Mouse (Mus musculus): ENCODE measurements around the gene Gna14.

Gene Gna14

DNA sequence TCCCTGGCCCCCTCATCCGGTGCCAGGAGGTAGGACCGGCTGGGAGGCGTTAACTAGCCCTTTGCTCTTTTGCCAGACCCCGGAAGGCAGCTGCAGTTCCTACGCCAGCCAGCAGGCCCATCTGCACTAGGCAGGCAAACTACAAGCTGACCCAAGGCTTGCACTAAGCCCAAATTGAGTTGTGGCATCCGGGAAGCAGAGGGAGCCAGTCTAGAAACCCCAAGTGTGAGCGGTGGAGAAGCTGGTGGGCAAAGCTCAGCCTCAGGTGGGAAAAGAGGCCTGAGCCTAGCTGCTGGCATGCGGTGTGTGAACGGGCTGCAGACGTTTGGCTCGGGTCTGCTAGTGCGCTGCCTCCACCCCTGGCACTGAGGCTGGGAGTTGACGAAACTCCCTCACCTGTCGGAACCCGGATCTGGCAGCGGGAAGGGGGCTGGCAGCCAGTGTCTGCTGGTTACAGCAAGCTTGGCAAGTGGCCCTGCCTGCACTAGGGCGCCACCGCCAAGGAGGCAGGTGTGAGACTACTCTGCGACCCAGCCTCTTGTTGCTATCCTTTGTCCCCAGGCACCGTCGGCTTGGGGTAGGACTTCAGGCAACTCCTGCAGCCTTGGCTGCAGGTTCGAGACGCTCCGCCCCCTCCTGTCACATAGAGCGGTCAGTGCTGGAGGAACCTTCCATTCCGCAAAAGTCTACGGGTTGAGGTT is at the start of gene Gna14:
TSS of gene Gna14 (plus strand) at position 232 of the 701 bp plus-strand sequence.
- DNase-seq (ENCODE audit: low spot score), result peak; percentile 62

DNA sequence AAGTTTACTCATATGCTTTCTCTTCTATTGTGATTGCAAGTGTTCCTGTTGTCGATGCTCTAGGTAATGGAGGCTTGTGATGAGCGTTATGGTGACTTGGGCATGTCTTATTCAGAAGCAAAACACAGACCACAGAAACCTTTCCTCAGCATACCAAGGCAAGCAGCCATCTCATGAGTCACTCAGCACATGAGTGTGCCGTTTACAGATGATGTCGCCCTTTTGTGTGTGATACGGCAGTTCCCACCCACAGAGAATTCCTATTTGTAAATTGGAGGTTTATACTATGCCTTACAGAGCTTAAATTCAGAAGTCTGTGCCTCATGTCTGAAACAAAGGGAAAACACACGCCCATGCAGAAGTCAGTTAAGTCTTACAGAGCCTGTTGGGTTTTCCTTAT is 49.0 kb upstream of the Gna14 start:
- no peak for DNase-seq (ENCODE audit: low spot score)

DNA sequence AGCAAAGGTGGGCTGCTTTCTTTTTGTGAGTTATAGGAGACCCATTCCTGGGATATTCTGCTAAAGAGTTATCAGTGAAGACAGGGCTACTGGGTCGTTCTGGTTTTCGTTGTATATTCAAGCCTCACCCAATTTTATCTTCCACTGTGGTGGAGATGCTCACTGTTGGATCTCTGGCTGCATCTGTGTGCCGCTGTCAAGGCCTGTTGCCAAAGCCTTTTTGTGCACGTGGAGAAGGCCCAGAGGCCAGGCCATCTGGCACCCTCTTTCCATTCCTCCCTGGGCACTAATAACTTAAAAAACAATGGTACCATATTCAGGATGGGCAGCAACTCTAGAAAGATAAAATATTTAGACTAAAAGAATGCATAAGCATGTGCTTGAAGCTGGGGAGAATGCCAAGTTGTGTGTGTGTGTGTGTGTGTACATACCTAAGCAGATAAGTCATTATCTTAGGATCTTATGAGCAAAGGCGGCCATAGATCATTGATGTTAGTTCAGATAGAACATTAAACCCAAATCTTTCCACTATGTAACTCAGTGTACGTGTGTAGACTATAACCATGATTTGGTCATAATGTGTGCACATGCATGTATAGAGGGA is 45.3 kb upstream of the Gna14 start:
- no peak for DNase-seq (ENCODE audit: low spot score)

DNA sequence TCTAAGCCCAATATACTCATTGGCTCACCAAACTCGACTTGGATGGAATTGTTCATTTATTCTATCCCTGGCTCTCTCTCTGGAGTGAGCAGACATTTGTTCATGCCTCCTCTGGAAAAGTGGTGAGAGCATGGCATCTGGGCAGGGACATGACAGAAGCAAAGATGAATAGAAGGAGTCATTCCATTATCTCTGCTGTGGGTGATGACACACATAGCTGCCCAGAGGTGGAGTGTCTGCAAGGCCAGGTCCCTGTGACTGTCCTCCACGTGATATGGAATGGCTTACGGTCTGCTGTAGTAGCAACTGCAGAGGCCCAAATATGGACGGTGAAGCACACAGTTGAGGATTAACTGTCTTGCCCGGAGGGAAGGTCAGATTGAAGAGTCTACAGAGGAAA is 41.2 kb upstream of the Gna14 start:
- DNase-seq (ENCODE audit: low spot score), result no peak

DNA sequence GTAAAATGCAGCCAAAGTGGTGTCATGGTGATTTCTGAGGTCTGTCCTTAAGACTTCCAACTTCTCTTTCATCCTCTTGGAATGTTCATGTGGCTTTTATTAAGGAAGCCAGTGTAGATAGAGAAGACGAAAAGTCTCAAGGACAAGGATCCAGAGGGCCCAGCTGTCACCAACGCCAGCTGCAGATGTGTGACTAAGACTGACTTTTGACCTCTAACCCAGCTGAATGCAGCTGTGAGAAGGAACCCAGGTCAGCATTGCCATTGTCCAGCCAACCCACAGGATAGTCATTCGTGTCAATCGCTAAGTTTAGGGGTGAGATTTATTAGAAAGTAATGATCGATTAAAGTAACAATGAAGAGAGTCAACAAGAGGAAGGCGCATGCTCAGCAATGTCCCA is 32.5 kb upstream of the Gna14 start:
- no peak for DNase-seq (ENCODE audit: low spot score)

DNA sequence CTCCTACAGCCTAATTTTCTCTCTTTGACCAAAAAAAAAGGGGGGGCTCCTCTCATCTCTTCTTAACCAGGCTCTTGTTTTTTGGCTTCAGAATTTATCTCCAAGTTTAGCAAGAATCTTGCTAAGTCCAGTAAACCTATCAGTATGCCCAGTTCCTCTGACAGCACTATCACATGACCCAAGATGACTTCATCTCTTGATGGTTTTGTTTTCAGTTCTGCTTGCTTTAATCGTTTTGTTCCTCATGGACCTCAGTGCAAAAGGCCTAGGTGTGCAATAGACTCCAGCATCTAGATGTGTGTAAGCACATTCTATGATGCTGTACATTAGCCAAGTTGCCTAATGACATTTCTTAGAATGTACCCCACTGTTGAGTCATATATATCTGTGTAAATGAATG is 27.8 kb upstream of the Gna14 start:
- no peak for DNase-seq (ENCODE audit: low spot score)

DNA sequence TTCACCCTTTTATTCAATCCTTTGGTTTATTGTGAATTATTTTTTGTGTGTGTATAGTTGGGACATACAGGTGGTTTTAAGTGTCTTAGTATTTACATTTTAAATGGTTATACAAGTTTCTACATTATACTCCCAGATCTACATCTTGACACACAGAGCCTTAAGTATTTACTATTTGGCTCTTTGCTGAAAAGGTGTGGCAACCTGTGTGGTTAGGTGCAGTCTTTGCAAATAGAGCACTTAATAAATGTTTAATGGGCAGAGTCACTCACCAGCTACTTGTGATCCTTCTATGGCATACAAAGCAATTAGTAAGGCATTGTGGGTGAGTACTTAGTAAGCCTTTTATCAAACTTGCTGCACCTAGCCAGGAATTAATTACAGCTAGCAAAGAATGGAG is 24.3 kb upstream of the Gna14 start:
- DNase-seq (ENCODE audit: low spot score), result no peak

DNA sequence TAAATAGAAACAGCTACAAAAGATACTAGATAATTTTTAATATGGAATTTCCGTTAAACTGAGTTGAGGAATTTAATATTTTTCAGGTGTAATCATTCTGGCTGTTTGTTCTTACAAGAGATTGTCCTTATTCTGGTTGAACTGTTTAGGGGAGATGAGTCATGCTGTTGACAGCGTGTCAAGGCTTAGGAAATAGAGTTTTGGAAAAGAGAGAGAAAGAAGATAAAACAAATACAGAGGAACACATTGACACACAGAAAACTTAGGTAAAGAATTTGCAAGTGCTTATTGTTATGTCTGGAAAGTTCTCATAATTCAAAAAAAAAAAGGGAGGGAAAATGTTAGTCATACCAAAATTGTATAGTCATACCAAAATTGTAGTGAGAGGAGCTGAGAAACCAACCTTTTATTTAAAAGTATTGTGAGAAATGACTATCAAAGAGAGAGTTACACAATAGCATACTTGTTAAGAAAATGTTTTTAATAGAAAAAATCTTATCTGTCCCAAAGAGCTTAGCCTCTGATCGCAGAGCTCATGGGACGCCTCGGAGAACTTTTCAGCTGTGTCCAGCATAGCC is 17.4 kb upstream of the Gna14 start:
- DNase-seq (ENCODE audit: low spot score), result no peak

DNA sequence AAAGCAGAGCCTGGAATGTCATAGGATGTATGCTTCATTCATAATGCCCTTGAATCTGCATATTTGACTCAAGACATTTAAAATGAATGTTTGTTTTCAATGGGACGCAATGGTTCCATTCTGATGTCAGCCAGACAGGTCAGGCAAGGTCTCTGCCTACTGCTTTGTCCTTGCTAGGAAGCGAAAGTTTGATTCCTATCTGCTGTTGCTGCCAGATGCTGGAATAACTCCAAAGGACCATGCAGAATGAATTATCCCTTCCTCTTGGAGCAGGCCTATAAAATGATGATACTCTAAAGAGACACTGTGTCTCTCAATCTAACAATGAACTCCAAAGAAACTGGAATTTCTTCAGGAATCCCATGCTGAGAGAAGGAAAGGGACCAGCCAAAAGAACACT is 10.0 kb upstream of the Gna14 start:
- no peak for DNase-seq (ENCODE audit: low spot score)

DNA sequence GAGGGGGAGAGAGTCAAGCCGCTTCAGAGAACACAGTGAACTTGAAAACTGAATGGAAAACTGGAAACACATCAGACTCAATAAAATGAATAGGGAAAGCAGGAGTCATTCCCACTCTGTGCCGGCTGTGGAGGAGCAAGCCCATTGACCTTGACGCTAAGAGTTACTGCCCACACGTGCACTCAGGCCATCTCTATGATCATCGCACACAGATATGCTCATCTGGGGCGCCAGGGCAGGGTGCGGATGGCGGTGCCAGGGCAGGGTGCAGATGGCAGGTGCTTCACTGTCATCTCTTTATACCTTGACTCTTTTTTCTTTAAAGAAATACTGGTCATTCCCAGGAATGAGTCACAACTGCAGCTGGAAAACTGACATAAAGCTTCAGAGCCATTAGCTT is 4.2 kb upstream of the Gna14 start:
- DNase-seq (ENCODE audit: low spot score), result no peak

DNA sequence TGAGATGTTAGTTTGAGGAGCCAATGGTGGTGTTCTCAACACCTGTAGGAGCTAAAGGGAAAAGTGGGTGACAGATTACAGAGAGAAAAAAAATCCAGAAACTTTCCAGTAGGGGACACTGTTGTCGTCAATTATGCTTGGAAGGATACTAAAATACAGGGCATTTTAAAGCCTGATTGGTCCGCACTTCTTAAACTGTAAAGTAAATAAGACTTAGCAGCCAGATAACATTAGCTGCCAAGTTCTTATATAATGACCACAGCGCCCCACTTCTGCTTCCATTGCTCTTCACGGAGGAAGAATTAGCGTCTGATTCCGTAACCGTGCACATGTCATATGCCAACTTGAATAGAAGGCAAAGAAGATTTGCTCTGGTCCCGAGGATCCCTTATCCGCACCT is 683 bp upstream of the Gna14 start:
- no peak for DNase-seq (ENCODE audit: low spot score)

DNA sequence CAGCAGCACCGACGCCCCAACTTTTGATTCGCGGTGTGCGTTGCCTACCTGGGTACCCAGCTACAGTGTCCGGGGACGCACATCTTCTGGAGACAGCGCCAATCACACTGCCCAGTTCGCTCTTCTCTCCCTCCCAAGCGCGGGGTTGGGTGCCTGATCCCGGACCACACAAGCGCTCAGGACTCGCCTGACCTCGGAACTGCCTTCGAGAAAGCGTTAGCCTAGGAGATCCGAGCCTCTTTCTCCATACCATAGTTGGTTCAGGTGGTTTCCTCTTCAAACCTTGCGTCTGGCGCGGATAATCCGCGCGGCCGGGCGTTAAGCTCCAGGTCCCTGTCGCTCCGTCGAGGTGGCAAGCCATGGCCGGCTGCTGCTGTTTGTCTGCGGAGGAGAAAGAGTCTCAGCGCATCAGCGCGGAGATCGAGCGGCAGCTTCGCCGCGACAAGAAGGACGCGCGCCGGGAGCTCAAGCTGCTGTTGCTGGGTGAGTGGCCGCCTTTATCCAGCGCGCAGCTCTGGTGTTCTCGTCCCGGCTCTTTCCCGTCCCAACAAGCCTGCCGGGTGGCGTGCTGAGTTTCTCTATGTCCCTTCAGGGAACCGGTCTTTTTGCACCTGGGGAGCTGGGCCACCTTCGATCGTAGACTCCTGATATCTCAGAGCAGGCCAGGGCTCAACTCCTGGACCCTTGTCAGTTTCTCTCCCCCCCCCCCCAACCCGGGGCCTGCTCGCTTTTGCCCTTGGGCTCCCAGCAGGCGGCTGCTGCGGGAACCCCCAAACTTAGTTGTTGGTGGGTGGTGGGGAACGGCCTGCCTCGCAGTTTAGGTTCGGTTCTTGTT is 990 bp downstream of the Gna14 start:
- DNase-seq (ENCODE audit: low spot score), result no peak

DNA sequence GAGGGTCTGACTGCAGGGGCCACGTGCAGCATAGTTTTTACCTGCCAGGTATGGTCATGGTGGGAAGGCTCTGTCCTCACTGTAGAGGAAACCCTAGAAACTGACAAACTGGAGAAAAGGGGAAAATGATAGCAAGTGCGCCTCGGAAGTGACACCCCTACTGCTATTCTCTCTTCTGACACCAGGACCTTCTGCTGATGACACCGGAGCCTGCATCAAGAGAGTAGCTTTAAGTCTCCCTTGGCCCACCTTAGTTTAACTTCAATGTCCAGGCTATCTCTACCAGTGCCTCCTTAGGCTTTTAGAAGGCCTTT is 1.6 kb downstream of the Gna14 start:
- no peak for DNase-seq (ENCODE audit: low spot score)

DNA sequence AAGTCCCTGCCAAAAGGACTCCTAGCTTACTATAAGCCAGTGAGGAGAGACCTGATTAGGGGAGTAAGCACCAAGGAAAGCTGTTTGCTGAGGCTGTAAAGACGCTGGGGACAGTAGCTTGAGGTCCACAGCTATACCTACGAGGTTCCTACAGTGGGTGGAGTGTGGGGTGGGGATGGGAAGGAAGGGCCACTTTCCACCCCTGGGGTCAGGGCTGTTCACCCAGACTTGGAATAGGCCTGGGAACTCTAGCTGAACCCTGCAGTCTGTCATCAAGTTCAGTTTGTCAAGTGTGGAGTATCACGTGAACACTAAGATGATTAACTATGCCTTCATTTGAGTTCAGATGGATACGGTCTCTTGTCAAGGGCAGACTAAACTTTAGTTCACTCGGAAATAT is 2.3 kb downstream of the Gna14 start:
- no peak for DNase-seq (ENCODE audit: low spot score)

DNA sequence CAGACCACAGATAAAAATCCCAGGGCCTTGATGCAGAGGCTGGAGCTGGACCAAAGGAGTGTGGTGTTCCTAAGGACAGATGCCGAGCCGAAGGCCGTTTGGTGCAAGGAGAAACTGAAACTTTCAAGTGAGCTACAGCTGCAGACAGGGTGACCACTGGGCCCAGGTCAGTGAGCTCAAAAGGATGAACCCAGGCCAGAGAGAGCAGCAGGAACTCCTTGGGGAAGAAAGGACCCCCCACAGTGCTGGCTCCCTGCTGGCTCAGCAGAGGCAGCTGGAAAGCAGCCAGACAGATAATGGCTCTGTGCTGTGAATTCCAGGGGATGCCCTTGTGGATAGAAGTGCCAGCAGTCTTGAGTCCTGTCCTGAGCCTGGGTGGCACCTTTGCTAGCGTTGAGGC is 3.7 kb downstream of the Gna14 start:
- DNase-seq (ENCODE audit: low spot score), result peak; percentile 19

DNA sequence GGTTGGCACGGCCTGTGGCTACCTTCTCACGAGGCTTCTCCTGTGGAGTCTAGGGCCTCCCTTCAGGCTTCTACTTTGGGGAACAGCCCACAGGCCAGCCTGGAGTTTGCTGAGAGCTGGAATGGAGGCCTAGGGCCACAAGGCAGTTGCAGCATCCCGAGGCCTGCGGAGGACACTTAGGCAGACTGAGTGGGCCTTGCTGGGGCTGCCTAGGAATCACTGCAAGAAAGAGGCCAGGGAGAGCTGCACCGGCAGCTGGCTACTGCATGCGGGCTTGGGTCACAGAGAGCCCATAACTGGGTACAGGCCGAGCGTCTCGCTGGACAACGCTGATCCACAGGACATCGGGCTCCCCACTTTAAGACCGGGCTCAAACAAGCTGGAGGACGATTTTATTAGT is 4.3 kb downstream of the Gna14 start:
- DNase-seq (ENCODE audit: low spot score), result no peak

DNA sequence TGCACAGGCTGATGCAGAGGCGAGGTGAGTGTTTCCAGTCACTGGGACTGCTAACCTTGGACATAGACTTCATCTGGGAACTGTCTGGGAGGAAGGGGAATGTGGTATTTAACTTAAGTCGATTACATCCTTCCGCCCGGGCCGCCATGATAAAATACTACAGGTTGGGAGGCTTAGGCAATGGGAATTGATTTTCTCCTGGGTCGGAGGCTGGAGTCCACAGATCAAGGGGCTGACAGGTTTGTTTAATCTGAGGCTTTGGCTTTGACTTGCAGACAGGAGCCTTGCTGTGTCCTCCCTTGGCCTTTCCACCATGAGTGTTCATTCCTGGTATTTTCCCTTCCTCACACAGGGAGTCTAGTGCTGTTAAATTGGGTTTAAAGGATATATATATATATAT is 5.8 kb downstream of the Gna14 start:
- no peak for DNase-seq (ENCODE audit: low spot score)

DNA sequence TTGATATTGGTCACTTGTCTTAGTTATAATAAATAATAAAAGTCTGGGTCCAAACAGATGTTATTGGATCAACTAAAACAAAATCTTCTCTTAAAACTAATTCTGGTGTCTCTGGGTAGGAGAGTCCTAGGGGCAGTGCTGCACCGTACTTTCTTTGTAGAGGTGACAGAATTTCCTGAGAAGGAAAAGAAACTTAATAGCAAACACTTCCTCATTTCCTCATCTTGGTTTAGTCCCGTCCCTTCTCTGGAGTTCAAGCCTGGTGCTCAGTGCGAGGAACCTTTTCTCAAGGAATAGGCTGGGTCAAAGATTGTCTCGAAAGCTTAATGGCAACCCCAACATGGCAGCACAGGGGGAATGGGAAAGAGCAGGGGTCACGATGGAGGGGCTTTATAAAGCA is 7.8 kb downstream of the Gna14 start:
- no peak for DNase-seq (ENCODE audit: low spot score)

DNA sequence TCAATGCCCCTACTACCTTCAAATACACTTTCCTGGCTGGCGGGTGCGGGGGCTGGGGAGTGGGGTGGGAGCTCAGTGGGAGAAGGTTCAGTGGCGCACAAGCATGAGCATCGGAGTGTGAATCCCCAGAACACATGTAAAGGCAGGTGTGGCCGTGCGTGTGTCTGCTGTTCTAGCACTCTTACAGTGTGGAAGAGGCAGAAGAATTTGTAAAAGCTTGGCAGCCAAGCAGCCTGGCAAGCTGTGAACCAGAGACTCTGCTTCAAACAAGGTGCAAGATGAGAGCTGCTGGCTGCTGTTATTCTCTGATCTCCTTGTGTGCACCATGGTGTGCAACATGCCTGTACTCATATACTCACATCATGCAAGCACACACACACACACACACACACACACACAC is 11.1 kb downstream of the Gna14 start:
- no peak for DNase-seq (ENCODE audit: low spot score)

DNA sequence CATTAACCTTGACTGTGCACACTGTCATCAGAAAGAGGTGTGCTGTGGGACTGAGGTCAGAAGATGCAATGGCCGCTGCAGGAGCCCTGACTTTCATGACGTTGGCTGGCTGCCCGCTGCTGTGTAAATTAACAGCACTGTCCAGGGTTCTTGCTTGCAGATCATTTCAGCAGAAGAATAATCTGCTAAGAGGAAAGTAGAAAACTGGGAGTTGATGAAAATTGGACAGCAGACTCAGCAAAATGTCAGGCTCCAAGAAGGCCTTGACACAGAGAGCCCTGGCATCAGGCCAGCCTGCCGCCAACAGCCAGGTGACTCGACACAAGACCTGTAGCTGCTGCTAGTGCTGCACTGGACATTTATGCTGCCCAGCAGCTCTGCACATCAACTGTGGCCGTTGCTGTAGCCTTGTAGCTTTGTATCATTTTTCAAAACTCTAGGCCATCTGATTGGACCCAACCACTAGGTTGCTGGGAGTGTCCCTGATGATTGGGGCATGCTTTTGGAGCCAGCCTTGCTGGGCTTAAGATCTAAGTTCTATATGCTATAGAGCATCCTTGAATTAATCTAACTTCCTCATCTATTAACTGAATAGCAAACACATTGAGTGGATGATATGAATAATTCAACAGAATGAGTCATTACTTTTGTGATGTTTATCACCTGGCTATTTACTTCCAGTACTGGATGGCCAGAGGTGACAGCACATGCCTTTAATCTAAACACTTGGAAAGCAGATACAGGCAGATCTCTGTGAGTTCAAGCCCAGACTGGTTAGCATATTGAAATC is 12.5 kb downstream of the Gna14 start:
- DNase-seq (ENCODE audit: low spot score), result no peak

DNA sequence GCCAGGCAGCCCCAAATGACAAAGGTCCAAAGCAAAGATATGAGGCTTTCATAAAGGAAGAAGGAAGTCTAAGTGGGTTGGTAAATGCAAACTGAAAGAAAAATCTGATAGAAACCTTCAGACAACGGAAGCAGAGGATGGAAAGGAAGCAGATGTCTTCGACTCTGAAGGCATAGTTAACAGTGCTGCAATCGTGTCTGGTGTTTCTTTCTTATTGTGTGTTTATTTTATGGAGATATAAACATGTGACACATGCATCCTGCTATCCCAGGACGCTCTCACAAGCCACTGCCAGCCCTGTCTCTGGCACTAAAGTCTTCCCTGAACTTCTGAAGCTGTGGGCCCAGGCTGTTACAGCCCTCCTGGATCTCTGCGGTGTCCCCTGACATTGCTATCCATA is 13.2 kb downstream of the Gna14 start:
- DNase-seq (ENCODE audit: low spot score), result no peak

DNA sequence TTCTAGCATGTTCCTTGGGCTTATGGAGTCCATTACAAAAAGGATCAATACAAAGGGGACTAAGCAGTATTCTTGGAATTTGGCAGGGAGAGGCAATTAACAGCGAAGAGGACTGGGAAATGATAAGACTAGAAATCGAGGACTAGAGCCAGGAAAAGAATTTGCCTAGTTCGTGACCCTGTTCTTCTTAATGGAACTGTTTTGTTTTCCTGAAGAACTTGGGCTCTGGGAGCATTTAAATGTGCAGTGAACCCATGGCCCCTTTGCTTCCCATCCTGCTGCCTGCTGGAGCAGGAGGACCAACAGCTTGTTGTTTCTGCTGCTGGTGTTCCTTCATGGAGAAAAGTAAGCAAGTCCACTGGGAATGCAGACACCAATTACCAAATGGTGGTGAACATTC is 15.3 kb downstream of the Gna14 start:
- DNase-seq (ENCODE audit: low spot score), result no peak
